ENCODE assay signal across 23 mouse cellular contexts in the genomic region with DNA sequence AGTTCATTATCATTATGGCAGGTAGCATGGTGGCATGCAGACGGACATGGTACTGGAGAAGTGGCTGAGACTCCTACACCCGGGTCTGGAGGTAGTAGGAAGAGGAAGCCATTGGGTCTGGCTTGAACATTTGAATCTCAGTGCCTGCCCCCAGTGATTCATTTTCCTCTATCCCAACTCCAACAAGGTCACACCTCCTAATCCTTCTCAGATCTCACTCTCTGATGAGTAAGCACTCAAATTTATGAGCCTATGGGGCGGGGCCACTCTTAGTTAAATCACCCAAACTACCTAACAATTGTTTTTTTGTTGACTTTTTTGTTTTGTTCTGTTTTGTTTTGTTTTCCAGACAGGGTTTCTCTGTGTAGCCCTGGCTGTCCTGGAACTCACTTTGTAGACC. TPM values are rescaled to one million over a fixed set of nuclear protein-coding genes. Genes with fewer than 3 reads are reported as not detected.
DNase-seq lines count a peak whose midpoint lies in the region; ATAC-seq lines count a peak whose summit lies in the region.
"Had no signal": no experiment of that assay in that cellular context is flagged by ENCODE, and none has a peak within 500 bp of the region (broad histone marks: within the 10 kb centered on the region; RNA-seq: fewer than 3 reads in every experiment).

No protein-coding gene starts in this region.

- no peak overlapping the region for H3K9ac ChIP-seq in kidney, embryonic 15.5 days
- H3K9ac ChIP-seq in intestine, embryonic 16.5 days (ENCODE audit: low read depth, low read length), result no peak overlapping the region
- H3K9ac ChIP-seq: forebrain, embryonic 13.5 days; forebrain, postnatal 0 days; heart, embryonic 13.5 days had no signal

- WGBS in kidney, embryonic 15.5 days, result 87% methylated on average over 3 of the region's 3 CpGs
- 93% methylated on average over 3 of the region's 3 CpGs for WGBS in intestine, embryonic 16.5 days

- ATAC-seq in kidney, embryonic 15.5 days (replicated peaks; ENCODE audit: low FRiP score), result no peak
- ATAC-seq in intestine, embryonic 16.5 days, result no peak
- ATAC-seq: CD4-positive, CD25-positive, alpha-beta regulatory T cell, adult 4 months; forebrain, embryonic 13.5 days; forebrain, postnatal 0 days; hindbrain, embryonic 16.5 days; inflammation-experienced regulatory T-cells, adult 6 months had no signal

- H3K27me3 ChIP-seq in kidney, embryonic 15.5 days, result no peaks in the 10 kb centered on the region
- no peaks in the 10 kb centered on the region for H3K27me3 ChIP-seq in intestine, embryonic 16.5 days (replicated peaks; ENCODE audit: control insufficient read depth, insufficient read depth, low read length)
- H3K27me3 ChIP-seq: forebrain, embryonic 13.5 days; heart, embryonic 13.5 days had no signal

- 0 out of 2 replicates have a peak overlapping the region, but pooled peaks have one; percentile 10 for H3K27ac ChIP-seq in kidney, embryonic 15.5 days
- H3K27ac ChIP-seq in intestine, embryonic 16.5 days (ENCODE audit: low read length), result no peak overlapping the region
- H3K27ac ChIP-seq: forebrain, embryonic 13.5 days; heart, embryonic 13.5 days had no signal

- H3K4me2 ChIP-seq in kidney, embryonic 15.5 days, result no peak overlapping the region
- H3K4me2 ChIP-seq in intestine, embryonic 16.5 days (ENCODE audit: low read depth, low read length), result no peak overlapping the region
- H3K4me2 ChIP-seq: forebrain, embryonic 13.5 days; heart, embryonic 13.5 days had no signal

- no peak overlapping the region for H3K4me3 ChIP-seq in kidney, embryonic 15.5 days (replicated peaks)
- no peak overlapping the region for H3K4me3 ChIP-seq in intestine, embryonic 16.5 days (ENCODE audit: low read length)
- H3K4me3 ChIP-seq: forebrain, embryonic 13.5 days; gastrocnemius, adult 2 months; heart, embryonic 13.5 days had no signal

- no peak for DNase-seq in kidney, adult 18-20 months
- DNase-seq in ES-CJ7 (ENCODE audit: low read depth, low spot score) (peak; percentile 34), ZHBTc4 (ENCODE audit: low read depth, low spot score) (peak; percentile 39)
- no peak for DNase-seq in heart, adult 8-10 months (ENCODE audit: low spot score)
- no peak for DNase-seq in frontal cortex, postnatal 25 days (ENCODE audit: low spot score in 2 of 2)
- DNase-seq: adrenal gland, postnatal 10 days; B cell, adult 2 months; cerebellum, adult 11-12 months; cerebellum, adult 9-10 months; cerebellum, postnatal 25 days; forebrain, postnatal 0 days; gastrocnemius, adult 2 months; gastrocnemius, postnatal 25 days; heart, postnatal 36 days; kidney, adult 11 months had no signal

- peaks cover 29% of the 10 kb centered on the region for H3K4me1 ChIP-seq in kidney, embryonic 15.5 days
- H3K4me1 ChIP-seq in intestine, embryonic 16.5 days (ENCODE audit: control insufficient read depth, insufficient read depth, low read length), result no peaks in the 10 kb centered on the region

- no peaks in the 10 kb centered on the region for H3K9me3 ChIP-seq in kidney, embryonic 15.5 days (replicated peaks)
- H3K9me3 ChIP-seq in intestine, embryonic 16.5 days (ENCODE audit: control insufficient read depth, low read length), result no peaks in the 10 kb centered on the region
- H3K9me3 ChIP-seq: forebrain, embryonic 13.5 days; G1E; heart, embryonic 13.5 days had no signal

- H3K36me3 ChIP-seq in kidney, embryonic 15.5 days, result no peaks in the 10 kb centered on the region
- H3K36me3 ChIP-seq in intestine, embryonic 16.5 days (ENCODE audit: control insufficient read depth, insufficient read depth, low read length), result no peaks in the 10 kb centered on the region
- H3K36me3 ChIP-seq: G1E; heart, embryonic 13.5 days had no signal

RNA-seq across cellular contexts. Expression of gene Ints3, which starts 10.6 kb away (rescaled TPM):
- polyA plus RNA-seq in kidney, embryonic 15.5 days (2015; fragmentation: Nextera tagmentation; extraction: Ambion mirVana), result 32.9 and 38.1 TPM in 2 replicates
- 20.2 and 22.1 TPM in 2 replicates for polyA plus RNA-seq in intestine, embryonic 16.5 days (2015; fragmentation: Nextera tagmentation; extraction: Ambion mirVana)
- total RNA-seq in heart, adult 8-10 months (2022), result 10 to 100 TPM; 22.9 to 28.1 (median 24.4) TPM

RNA-seq across cellular contexts. Expression of gene Npr1, which starts 21.7 kb away (rescaled TPM):
- 13.6 and 16.2 TPM in 2 replicates for polyA plus RNA-seq in kidney, embryonic 15.5 days (2015; fragmentation: Nextera tagmentation; extraction: Ambion mirVana)
- 5.6 and 6.6 TPM in 2 replicates for polyA plus RNA-seq in intestine, embryonic 16.5 days (2015; fragmentation: Nextera tagmentation; extraction: Ambion mirVana)
- 10 to 100 TPM; 15.1 to 17.3 (median 16.7) TPM for total RNA-seq in heart, adult 8-10 months (2022)
- total RNA-seq: G1E had no signal
- polyA plus RNA-seq: CD4-positive, CD25-positive, alpha-beta regulatory T cell, adult 4 months; G1E; inflammation-experienced regulatory T-cells, adult 6 months had no signal

RNA-seq across cellular contexts. Expression of gene Ilf2, which starts 31.9 kb away (rescaled TPM):
- polyA plus RNA-seq in kidney, embryonic 15.5 days (2015; fragmentation: Nextera tagmentation; extraction: Ambion mirVana), result 236 and 238 TPM in 2 replicates
- 125 and 140 TPM in 2 replicates for polyA plus RNA-seq in intestine, embryonic 16.5 days (2015; fragmentation: Nextera tagmentation; extraction: Ambion mirVana)
- total RNA-seq in heart, adult 8-10 months (2022), result 10 to 100 TPM; 27.6 to 30.5 (median 28.8) TPM

RNA-seq across cellular contexts. Expression of gene Snapin, which starts 46.9 kb away (rescaled TPM):
- 69.9 and 70.6 TPM in 2 replicates for polyA plus RNA-seq in kidney, embryonic 15.5 days (2015; fragmentation: Nextera tagmentation; extraction: Ambion mirVana)
- polyA plus RNA-seq in intestine, embryonic 16.5 days (2015; fragmentation: Nextera tagmentation; extraction: Ambion mirVana), result 74.7 and 79.4 TPM in 2 replicates
- 10 to 100 TPM; 69.7 to 77.6 (median 75.4) TPM for total RNA-seq in heart, adult 8-10 months (2022)

RNA-seq across cellular contexts. Expression of gene Slc27a3, which starts 54.2 kb away (rescaled TPM):
- polyA plus RNA-seq in kidney, embryonic 15.5 days (2015; fragmentation: Nextera tagmentation; extraction: Ambion mirVana), result 15.4 and 17.3 TPM in 2 replicates
- 8.4 and 8.6 TPM in 2 replicates for polyA plus RNA-seq in intestine, embryonic 16.5 days (2015; fragmentation: Nextera tagmentation; extraction: Ambion mirVana)
- under 1 TPM; 0.57 to 0.76 (median 0.67) TPM for total RNA-seq in heart, adult 8-10 months (2022)

Comparison
In these comparisons a context has a peak if more than half of its experiments do, and no peak if none do; other contexts are left out.
1. DNase-seq: peak in ES-CJ7 (single experiment) and ZHBTc4 (single experiment); none in kidney, adult 18-20 months (single experiment), heart, adult 8-10 months (single experiment) and frontal cortex, postnatal 25 days (0 of 2).